Mouse (Mus musculus) spleen, postnatal 36 days (tissue): ENCODE data around the gene Magi1.

Experiments used
- DNase-seq, 2 experiments: peaks; one replicate each; pipeline ENCODE4 v3.0.0; 2022; ENCODE audit warnings: low spot score in 2 of 2, mixed read lengths in 1 of 2

Gene Magi1

DNA sequence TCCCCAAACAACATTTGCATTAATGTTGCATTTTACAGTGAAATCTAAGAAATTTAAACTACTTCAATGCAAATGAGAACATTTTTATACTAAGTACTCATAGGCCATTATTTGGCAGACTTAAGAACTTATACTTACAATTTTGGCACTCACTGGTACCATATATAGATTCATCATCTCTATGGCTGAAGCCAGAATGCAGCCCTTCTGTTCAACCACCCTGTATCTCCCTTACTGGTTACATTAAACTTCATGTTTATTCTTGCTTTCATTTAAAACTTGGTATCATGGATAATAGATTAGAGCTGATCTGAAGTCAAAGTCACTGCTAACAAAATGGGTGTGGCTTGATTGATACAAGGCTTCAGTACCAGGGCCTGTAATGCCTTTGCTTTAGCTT, 171.9 kb downstream of the Magi1 start:
- no peak for DNase-seq

GRCm38 (mm10) chr6:94107401-94108107, 176.2 kb downstream of the Magi1 start:
- DNase-seq: no peak

- no peak for DNase-seq
These were observed 180.1 kb downstream of the Magi1 start for GRCm38 (mm10) chr6:94103581-94103980.

GRCm38 (mm10) chr6:94101256-94101655, 182.5 kb downstream of the Magi1 start:
- DNase-seq: no peak

DNA sequence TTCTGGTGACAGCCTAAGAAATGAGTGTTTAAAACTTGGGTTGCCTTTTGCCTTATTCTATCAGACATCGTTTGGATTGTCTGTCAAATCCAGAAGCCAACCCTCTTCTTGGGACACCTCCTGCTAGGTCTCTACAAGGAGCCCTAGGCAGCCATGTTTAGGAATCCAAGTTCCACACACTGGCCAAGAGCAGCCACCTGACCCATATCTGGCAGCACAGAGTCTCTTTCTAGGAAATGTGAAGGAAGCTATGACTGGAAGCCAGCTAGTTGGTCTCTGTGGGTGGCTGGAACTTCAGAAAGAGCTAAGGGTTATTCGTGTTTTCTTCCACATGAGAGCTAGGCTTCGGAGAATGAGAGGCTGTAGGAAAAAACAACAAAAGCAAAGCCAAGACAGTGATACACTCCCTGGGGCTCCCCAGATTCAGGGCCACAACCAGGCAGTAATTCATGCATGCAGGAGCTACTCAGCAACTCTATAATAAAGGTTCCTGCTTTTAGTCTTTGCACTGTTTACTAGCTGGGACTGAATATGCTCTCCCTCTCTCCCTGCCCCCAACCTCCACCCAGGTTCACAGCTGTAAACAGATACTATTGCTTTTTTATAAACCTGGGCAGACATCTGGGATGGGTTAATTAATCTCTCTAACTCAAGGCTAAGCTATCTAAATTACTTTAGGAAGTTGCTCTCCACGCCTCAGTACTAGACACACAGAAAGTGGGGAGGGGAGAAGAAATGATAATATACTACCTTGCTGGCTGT, 188.6 kb downstream of the Magi1 start:
- DNase-seq: no peak

DNA sequence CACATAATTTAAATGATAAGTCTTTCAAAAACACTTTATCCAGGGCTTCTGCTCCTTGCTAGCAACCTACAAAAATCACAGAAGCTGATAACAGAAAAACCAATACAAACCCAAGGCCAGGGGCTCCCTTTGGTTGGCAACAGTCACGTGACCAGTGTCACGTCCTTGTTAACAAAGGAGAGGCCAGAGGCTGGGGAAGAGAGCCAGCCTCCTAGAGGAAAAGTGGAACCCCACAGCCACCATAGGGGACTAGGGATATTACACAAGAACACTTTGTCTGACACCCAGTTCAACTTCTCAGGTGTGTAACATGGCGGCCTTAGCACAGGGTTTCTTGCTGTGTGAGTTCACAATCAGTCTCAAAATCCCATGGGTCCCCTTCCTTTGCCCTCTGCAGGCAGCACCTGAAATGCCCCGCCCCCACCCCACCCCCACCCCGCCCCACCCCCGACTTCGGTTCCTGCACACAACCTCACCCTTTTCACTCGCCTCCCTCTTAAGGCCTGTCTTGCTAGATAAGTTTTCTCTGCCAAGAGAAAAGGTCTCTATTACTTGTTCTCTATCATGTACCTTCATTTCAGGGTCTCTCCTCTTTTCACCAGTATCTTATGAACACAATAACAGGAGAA, 190.6 kb downstream of the Magi1 start:
- no peak for DNase-seq

GRCm38 (mm10) chr6:94092500-94092899, 191.2 kb downstream of the Magi1 start:
- no peak for DNase-seq

GRCm38 (mm10) chr6:94086855-94087254, 196.9 kb downstream of the Magi1 start:
- DNase-seq: no peak

- DNase-seq: no peak
These were observed 199.0 kb downstream of the Magi1 start for GRCm38 (mm10) chr6:94084752-94085151.

DNA sequence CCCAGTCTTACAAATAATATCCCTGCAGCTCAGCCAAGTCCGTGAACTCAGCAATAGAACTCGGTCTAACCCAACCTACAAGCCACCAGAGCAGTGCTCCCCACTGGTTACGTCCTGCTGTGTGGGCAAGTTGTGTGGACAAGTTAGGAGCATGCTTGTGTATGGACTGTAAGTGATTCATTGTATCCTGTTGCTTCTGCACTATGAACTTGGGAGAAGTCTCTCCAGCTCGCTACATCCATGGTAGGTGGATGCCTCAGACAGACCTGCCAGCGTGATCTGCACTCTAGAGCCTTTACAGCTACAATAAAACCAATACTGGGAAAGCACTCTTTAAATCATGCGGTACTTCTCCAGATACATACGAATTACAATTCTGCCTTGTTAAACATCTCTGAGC, 200.3 kb downstream of the Magi1 start:
- no peak for DNase-seq

GRCm38 (mm10) chr6:94080933-94081545, 202.7 kb downstream of the Magi1 start:
- DNase-seq: peak in 1 of 2 experiments; percentile 15

GRCm38 (mm10) chr6:94078934-94079333, 204.8 kb downstream of the Magi1 start:
- no peak for DNase-seq

DNA sequence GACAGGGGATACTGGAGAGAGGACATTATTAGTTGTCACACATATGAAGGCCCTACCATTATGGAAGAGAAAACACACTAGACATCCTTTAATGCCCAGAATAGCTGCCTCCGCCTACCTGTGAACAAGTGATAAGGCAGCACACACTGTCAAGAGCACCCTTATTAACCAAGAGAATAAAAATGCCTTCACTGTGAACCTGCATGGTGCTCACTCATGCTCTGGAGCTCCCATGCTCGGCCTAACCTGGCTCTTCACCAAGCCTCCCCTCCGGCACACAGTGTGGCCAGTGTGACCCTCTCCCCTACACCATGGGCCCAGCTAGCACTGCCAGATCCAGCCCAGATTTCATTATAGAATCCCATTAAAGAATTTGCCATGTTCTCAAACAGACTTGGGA, 206.7 kb downstream of the Magi1 start:
- DNase-seq: no peak

- DNase-seq: no peak
These were observed 207.7 kb downstream of the Magi1 start for GRCm38 (mm10) chr6:94075990-94076389.

DNA sequence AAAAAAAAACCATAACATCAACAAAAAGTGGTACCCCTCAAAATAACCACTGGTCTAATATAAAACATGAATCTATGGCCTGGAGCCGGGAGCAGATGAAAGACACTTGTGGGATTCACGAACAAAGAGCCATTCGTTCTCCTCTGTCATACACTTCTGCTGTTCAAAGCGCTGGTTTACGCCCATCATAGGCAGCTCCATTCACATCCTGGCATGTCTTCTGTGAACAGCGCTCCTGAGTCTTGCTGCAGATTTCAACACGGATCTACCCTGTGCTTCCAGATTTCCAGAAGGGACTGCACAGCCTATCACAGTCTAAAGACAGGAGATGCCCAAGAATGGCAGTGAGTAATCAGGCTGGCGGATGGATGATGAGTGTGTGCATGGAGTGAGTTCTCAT, 208.5 kb downstream of the Magi1 start:
- no peak for DNase-seq

DNA sequence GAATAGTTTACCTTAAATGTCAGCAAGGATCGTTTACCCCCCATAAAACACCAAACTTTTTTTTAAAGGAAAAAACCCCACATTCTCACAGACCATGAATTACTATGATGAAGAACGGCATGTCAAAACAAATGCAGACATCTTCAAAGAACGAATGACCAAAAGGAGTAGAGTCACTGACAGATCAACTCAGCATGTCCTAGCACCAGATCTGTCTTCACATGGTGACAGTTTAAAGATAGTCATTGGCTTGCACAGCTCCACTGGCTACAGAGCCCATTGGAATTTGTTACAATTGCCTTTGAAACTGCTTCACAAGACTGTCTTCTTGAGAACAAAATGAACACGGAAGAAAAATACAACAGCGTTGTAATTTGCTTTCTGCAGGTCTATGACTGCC, 212.0 kb downstream of the Magi1 start:
- DNase-seq: no peak

DNA sequence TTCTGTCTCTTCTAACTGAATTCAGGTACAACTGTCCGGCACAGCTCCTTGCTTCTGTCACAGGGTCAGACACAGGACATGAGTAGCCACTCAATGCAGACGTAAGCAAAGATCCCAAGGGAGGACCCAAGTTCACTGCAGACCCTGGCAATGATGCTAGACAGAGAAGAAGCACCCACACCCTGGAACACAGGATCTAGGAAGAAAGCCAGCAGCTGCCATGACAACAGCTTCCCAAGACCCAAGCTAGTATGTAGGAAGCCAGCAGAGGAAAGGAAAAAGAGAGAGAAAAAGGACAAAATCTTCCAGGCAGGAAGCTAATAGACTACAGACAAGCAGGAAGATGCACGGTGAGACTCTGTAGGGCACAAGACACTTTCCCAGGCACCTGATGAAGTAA, 213.0 kb downstream of the Magi1 start:
- DNase-seq: no peak

- DNase-seq: no peak
These were observed 214.3 kb downstream of the Magi1 start for GRCm38 (mm10) chr6:94069421-94069820.

DNA sequence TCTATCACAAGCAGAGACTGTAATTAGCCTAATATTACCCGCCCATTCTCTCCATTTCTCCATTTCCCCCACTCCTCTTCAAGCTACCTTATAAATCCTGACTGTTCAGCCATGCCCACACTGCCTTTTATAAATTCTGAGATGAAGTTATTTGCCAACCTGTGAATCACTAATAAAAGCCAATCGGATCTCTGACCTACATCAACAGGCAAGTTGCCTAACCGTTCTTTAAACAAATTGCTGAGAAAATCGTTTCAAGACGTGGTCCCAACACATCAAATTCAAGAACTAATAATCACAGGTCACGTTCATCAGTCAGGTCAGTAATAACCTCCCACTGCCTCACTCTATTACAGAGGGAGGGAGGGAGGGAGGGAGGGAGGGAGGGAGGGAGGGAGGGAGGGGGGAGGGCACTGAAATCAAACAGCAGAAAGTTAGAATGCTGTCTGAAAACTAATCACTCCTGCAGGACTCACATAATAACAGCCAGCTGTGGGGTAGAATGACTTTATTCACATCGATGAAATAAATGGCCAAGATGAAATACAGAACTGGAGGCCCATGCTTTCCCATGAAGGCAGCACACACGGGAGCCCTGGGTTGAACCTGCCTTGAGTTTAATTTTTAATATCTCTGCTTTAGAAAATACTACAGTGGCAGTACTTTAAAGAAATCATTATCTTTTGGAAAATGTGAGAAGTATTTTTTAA, 215.8 kb downstream of the Magi1 start:
- DNase-seq: no peak

DNA sequence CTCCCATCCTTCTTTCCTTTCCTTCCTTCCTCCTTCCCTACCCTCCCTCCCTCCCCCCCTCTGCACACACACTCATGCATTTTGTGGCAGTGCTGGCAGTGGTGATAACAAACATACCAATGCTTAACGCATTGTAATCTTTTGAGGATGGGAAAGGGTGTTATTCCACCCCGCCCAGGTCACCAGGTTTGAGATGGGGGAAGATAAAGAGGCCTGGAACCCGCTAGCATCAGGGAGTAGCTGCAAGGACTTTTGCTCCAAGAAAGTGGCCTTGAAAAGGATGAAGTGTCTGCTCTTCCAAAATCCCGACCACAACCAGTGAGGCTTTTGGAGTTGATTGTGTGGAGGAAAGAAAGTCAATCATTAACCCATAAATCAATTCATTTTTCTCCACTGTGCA, 218.9 kb downstream of the Magi1 start:
- no peak for DNase-seq

- no peak for DNase-seq
These were observed 220.2 kb downstream of the Magi1 start for GRCm38 (mm10) chr6:94063542-94063941.
